Mouse (Mus musculus): ENCODE results near the gene Foxj2. TPM values are rescaled to one million over a fixed set of nuclear protein-coding genes. Genes with fewer than 3 reads are reported as not detected.

Gene Foxj2
- polyA plus RNA-seq, 1 experiment from 2014 or later, result 2.3 TPM

GRCm38 (mm10) chr6:122862434-122862833 lies 42.7 kb downstream of the Foxj2 start:
- Histone ChIP-seq H3K36me3 (replicated peaks) (no peaks in the 10 kb centered on the region), H3K4me1 (no peaks in the 10 kb centered on the region), H3K4me3 (no peak overlapping the region), H3K9me3 (peaks cover 16% of the 10 kb centered on the region; the same call in 1 of the 2 replicates), H3K27me3 (ENCODE audit: poor library complexity, severe bottlenecking) (no peaks in the 10 kb centered on the region), H3K27ac (no peak overlapping the region)
- DNase-seq (ENCODE audit: extremely low spot score, low spot score), result no peak
- WGBS, result 80% methylated on average over 6 of the region's 6 CpGs

DNA sequence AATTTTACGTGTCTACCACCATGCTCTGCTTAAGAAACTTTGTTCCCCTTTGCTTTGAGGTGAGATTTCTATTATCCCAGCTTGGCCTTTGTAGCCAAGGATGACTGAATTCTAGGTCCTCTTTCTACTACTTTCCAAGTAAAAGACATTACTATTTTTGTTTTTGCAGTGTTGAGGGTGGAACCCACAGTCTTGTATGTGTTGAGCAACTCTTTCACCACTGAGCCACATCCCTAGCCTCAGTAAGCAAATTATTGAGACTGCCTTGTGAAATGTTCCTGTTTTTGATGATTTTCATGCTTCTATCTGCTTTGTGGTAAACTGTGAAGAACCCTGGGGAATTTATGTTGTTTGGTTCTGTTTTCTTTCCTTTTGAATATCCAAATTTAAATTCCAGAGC lies 43.2 kb downstream of the Foxj2 start:
- no peak for DNase-seq (ENCODE audit: extremely low spot score, low spot score)
- WGBS, result 90% methylated on average over 1 of the region's 1 CpGs
- H3K4me3 ChIP-seq, result no peak overlapping the region

GRCm38 (mm10) chr6:122867914-122868313 lies 48.2 kb downstream of the Foxj2 start:
- Histone ChIP-seq H3K36me3 (replicated peaks) (no peaks in the 10 kb centered on the region), H3K4me1 (no peaks in the 10 kb centered on the region), H3K27ac (no peak overlapping the region), H3K9me3 (no peaks in the 10 kb centered on the region), H3K4me3 (no peak overlapping the region), H3K27me3 (ENCODE audit: poor library complexity, severe bottlenecking) (0 out of 2 replicates have a peak, but pooled peaks cover 3% of the 10 kb centered on the region)
- no peak for DNase-seq (ENCODE audit: extremely low spot score, low spot score)
- 66% methylated on average over 4 of the region's 4 CpGs for WGBS

More for the DNA sequence above, 43.2 kb downstream of the Foxj2 start:
- Histone ChIP-seq H3K27ac (no peak overlapping the region), H3K4me1 (no peaks in the 10 kb centered on the region), H3K9me3 (peaks cover 16% of the 10 kb centered on the region; the same call in 1 of the 2 replicates), H3K27me3 (ENCODE audit: poor library complexity, severe bottlenecking) (no peaks in the 10 kb centered on the region), H3K36me3 (replicated peaks) (no peaks in the 10 kb centered on the region)

DNA sequence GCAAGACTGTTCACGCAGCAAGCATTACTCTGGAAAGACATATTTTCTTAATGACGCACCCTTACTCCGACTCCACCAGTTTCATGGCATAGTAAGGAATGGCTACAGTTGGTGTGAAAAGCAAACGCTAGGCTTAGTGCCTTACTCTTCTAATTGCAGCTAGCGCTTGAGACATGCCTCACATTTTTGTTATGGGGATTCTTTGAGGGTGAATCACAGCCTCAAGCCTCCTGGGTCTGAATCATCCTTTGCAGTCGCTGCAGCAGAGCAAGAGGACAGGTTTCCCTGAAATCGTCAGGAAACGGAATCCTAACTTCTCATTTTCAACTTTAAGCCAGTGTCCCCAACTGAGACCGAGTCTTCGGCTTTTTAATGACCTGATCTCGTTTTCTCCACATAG lies 50.1 kb downstream of the Foxj2 start:
- no peak overlapping the region for H3K27ac ChIP-seq
- H3K4me3 ChIP-seq, result no peak overlapping the region
- H3K36me3 ChIP-seq (replicated peaks), result no peaks in the 10 kb centered on the region
- 86% methylated on average over 11 of the region's 11 CpGs for WGBS
- H3K9me3 ChIP-seq, result no peaks in the 10 kb centered on the region
- no peaks in the 10 kb centered on the region for H3K4me1 ChIP-seq
- DNase-seq (ENCODE audit: extremely low spot score, low spot score), result no peak
- 0 out of 2 replicates have a peak, but pooled peaks cover 3% of the 10 kb centered on the region for H3K27me3 ChIP-seq (ENCODE audit: poor library complexity, severe bottlenecking)

- Histone ChIP-seq H3K27me3 (ENCODE audit: poor library complexity, severe bottlenecking) (0 out of 2 replicates have a peak, but pooled peaks cover 3% of the 10 kb centered on the region), H3K9me3 (no peaks in the 10 kb centered on the region), H3K4me1 (peaks cover 12% of the 10 kb centered on the region), H3K27ac (no peak overlapping the region), H3K4me3 (no peak overlapping the region), H3K36me3 (replicated peaks) (peaks cover 13% of the 10 kb centered on the region)
- 97% methylated on average over 5 of the region's 5 CpGs for WGBS
- DNase-seq (ENCODE audit: extremely low spot score, low spot score), result no peak
Measured at GRCm38 (mm10) chr6:122872800-122873199, 53.1 kb downstream of the Foxj2 start.

- Histone ChIP-seq H3K4me1 (peaks cover 12% of the 10 kb centered on the region), H3K36me3 (replicated peaks) (peaks cover 26% of the 10 kb centered on the region), H3K27me3 (ENCODE audit: poor library complexity, severe bottlenecking) (0 out of 2 replicates have a peak, but pooled peaks cover 3% of the 10 kb centered on the region), H3K27ac (peak within 1 kb of the TSS; percentile 93), H3K4me3 (peak within 1 kb of the TSS; percentile 88), H3K9me3 (no peaks in the 10 kb centered on the region)
- peak; percentile 96 for DNase-seq (ENCODE audit: extremely low spot score, low spot score)
- WGBS, result 7% methylated on average over 43 of the region's 43 CpGs
Measured at GRCm38 (mm10) chr6:122873871-122874719, 54.4 kb downstream of the Foxj2 start, which contains the start of gene Necap1. Gene Necap1 (plus strand): TSS chr6:122874474.

GRCm38 (mm10) chr6:122874720-122875389 lies 55.1 kb downstream of the Foxj2 start:
- under 1% methylated on average over 31 of the region's 31 CpGs for WGBS
- no peaks in the 10 kb centered on the region for H3K9me3 ChIP-seq
- DNase-seq (ENCODE audit: extremely low spot score, low spot score), result no peak
- H3K4me1 ChIP-seq, result peaks cover 12% of the 10 kb centered on the region
- peak overlapping the region; percentile 93 for H3K27ac ChIP-seq
- H3K36me3 ChIP-seq (replicated peaks), result peaks cover 33% of the 10 kb centered on the region
- H3K27me3 ChIP-seq (ENCODE audit: poor library complexity, severe bottlenecking), result 0 out of 2 replicates have a peak, but pooled peaks cover 3% of the 10 kb centered on the region
- H3K4me3 ChIP-seq, result peak overlapping the region; percentile 88

DNA sequence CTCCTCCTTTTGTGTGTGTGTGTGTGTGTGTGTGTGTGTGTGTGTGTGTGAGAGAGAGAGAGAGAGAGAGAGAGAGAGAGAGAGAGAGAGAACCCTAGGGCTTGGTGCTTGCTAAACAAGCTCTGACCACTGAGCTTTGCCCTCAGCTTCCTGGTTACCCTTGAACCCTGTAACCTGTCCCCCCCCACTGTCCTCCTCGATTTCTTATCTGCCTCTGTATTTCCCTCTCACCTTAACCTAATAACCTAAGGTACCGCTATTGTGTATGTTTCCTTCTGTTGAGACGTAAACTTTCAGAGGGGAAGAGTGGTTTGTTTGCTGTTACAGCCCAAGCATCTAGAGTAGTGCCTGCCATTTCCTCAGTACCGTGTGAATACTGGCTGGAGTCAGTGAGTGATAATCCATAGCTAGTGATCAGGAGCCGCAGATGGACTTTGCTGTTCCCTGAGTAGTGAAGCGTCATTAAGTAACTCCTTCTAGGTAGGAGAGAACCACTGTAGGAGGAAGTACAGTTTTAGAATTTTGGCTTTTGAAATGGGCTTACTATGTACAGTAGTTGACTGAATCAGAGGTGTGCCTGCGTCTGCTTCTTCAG lies 59.5 kb downstream of the Foxj2 start:
- peaks cover 77% of the 10 kb centered on the region for H3K36me3 ChIP-seq (replicated peaks)
- H3K4me1 ChIP-seq, result peaks cover 12% of the 10 kb centered on the region
- no peak overlapping the region for H3K4me3 ChIP-seq
- DNase-seq (ENCODE audit: extremely low spot score, low spot score), result no peak
- H3K27me3 ChIP-seq (ENCODE audit: poor library complexity, severe bottlenecking), result no peaks in the 10 kb centered on the region
- no peak overlapping the region for H3K27ac ChIP-seq
- no peaks in the 10 kb centered on the region for H3K9me3 ChIP-seq
- WGBS, result 91% methylated on average over 7 of the region's 7 CpGs

- DNase-seq (ENCODE audit: extremely low spot score, low spot score), result no peak
- Histone ChIP-seq H3K27me3 (ENCODE audit: poor library complexity, severe bottlenecking) (no peaks in the 10 kb centered on the region), H3K27ac (no peak overlapping the region), H3K4me1 (peaks cover 12% of the 10 kb centered on the region), H3K36me3 (replicated peaks) (peaks cover 84% of the 10 kb centered on the region), H3K4me3 (no peak overlapping the region), H3K9me3 (no peaks in the 10 kb centered on the region)
- 93% methylated on average over 7 of the region's 7 CpGs for WGBS
Measured at GRCm38 (mm10) chr6:122879781-122880505, 60.2 kb downstream of the Foxj2 start.

GRCm38 (mm10) chr6:122881287-122881686 lies 61.6 kb downstream of the Foxj2 start:
- H3K4me3 ChIP-seq, result no peak overlapping the region
- peaks cover 94% of the 10 kb centered on the region for H3K36me3 ChIP-seq (replicated peaks)
- no peak overlapping the region for H3K27ac ChIP-seq
- H3K4me1 ChIP-seq, result no peaks in the 10 kb centered on the region
- DNase-seq (ENCODE audit: extremely low spot score, low spot score), result no peak
- no peaks in the 10 kb centered on the region for H3K9me3 ChIP-seq
- H3K27me3 ChIP-seq (ENCODE audit: poor library complexity, severe bottlenecking), result no peaks in the 10 kb centered on the region
- 95% methylated on average over 12 of the region's 12 CpGs for WGBS

DNA sequence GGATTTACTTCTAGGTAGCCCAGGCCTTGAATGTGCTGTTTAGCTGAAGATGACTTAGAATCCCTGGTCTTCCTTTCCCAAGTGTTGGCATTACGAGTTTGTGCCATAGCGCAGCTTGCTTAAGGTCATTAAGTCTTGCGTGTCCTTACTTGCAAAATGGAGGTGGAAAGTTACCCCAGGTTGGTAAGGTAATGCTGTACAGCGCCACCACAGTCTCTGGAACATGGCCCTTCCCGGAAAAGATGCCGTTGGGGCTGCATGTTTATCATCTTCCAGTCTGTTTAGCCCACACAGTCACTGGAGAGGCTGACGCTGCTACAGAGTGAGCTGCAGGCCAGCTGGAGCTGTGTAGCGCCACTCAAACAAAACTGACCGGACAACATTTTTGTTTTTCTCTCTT lies 63.9 kb downstream of the Foxj2 start:
- H3K27ac ChIP-seq, result no peak overlapping the region
- 96% methylated on average over 9 of the region's 9 CpGs for WGBS
- peaks cover 99% of the 10 kb centered on the region for H3K36me3 ChIP-seq (replicated peaks)
- no peak overlapping the region for H3K4me3 ChIP-seq
- no peaks in the 10 kb centered on the region for H3K27me3 ChIP-seq (ENCODE audit: poor library complexity, severe bottlenecking)
- H3K4me1 ChIP-seq, result no peaks in the 10 kb centered on the region
- no peak for DNase-seq (ENCODE audit: extremely low spot score, low spot score)
- H3K9me3 ChIP-seq, result no peaks in the 10 kb centered on the region

DNA sequence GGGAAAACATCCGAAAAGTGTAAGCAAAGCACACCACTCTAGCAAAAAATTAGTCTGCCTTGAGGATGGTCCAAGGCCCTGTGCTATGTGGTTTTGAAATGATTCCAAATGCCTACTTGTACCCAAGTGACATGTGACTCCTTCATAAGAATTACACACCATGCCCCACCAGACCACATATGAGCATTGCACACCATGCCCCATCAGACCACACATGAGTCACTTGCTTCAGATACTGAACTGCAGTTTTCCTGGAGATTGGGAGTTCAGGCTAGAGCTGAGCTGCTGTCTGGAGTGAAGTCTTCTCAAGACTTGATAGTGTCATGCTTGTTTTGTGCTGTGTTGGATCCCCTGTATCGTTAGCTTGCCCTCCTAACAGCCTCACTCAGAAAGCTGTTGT lies 69.9 kb downstream of the Foxj2 start:
- Histone ChIP-seq H3K27me3 (ENCODE audit: poor library complexity, severe bottlenecking) (no peaks in the 10 kb centered on the region), H3K4me3 (no peak overlapping the region), H3K9me3 (no peaks in the 10 kb centered on the region), H3K27ac (no peak overlapping the region), H3K4me1 (no peaks in the 10 kb centered on the region), H3K36me3 (replicated peaks) (peaks cover 62% of the 10 kb centered on the region)
- no peak for DNase-seq (ENCODE audit: extremely low spot score, low spot score)
- WGBS, result 87% methylated on average over 2 of the region's 2 CpGs
